Mouse (Mus musculus): ENCODE measurements around the gene Dagla. TPM values are rescaled to one million over a fixed set of nuclear protein-coding genes. Genes with fewer than 3 reads are reported as not detected.

The Dagla gene
- polyA plus RNA-seq, 1 experiment = 1.8 TPM

DNA sequence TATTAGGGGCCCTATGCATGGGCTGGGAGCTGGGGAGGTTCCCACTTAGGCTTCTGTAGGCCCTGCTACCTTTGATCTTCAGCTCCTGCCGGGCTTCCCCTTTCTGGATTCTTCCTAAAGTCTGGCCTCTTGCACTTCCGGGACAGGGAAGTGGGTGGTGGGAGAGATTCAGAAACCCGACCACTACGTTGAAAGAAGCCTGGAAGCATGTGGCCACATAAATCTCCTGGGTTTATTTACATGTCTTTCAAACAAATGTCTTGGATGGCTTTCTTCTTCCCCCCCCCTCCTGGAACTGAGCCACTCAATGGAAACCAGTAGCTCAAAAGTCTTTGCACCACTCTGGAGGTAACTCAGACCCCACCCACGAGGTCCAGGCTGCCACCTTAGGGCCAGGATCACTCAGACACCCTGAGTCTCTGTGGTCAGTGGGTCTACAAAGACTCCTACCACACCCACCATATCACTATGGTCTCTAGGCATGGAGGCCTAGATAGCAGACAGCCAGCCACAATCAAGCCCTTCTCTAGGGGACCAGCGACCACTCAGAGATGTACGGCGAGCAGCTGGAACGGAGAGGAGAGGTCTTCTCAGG, 12.7 kb downstream of the Dagla start:
- H3K27ac ChIP-seq (ENCODE audit: control insufficient read depth, insufficient read depth, low read depth, low read length) = no peak overlapping the region
- no peaks in the 10 kb centered on the region for H3K36me3 ChIP-seq (ENCODE audit: control insufficient read depth, insufficient read depth, low read length)
- H3K27me3 ChIP-seq (ENCODE audit: control insufficient read depth, insufficient read depth, low read length) = no peaks in the 10 kb centered on the region
- no peak overlapping the region for H3K4me3 ChIP-seq (ENCODE audit: control insufficient read depth, low read depth, low read length)
- peaks cover 24% of the 10 kb centered on the region for H3K4me1 ChIP-seq (ENCODE audit: control insufficient read depth, insufficient read depth, low read length)
- TF ChIP-seq CTCF (IDR thresholded peaks at IDR 0.05; ENCODE audit: control insufficient read depth, insufficient read depth, insufficient replicate concordance, low read depth, low read length) (no peak), POLR2A (IDR thresholded peaks at IDR 0.05; ENCODE audit: control insufficient read depth, low read depth, low read length) (no peak)

DNA sequence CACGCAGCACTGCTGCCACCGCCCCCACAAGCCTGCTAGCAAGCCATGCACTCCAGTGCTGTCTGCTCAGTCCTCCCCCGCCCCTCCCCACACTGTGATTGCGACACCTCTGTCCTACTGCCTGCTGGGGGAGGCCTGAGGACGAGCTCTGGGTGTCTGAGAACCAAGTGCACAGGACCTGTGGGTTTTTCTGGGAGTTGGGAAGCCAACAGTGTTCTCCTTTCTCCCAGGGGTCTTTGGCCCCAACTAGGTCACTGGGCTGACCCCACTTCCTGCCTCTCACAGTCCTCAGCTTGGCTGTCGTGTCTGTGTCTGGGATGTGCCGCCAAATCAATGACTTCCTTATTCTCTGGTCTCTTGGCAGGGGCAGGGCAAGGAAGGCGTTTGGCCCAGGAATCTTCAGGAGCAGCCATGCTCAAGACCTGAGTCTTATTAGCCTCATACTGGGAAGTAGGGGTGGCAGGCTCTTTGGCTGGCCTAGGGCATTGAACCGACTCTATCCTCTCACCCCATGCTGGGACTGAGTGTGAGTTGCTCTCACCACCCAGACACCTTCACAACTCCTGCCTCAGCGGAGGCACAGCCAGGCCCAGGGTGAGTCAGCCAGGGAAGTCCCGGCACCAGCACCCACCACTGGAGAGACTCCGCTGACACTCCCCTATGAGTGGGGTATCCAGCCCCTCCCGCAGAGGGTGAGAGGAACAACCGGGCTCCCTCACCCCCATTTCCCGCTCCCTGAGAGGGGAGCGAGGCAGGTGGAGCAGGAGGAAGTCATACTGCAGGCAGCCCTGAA, 14.3 kb downstream of the Dagla start:
- no peaks in the 10 kb centered on the region for H3K27me3 ChIP-seq (ENCODE audit: control insufficient read depth, insufficient read depth, low read length)
- peaks cover 18% of the 10 kb centered on the region for H3K4me1 ChIP-seq (ENCODE audit: control insufficient read depth, insufficient read depth, low read length)
- no peak for TF ChIP-seq POLR2A (IDR thresholded peaks at IDR 0.05; ENCODE audit: control insufficient read depth, low read depth, low read length)
- no peak for TF ChIP-seq CTCF (IDR thresholded peaks at IDR 0.05; ENCODE audit: control insufficient read depth, insufficient read depth, insufficient replicate concordance, low read depth, low read length)
- H3K27ac ChIP-seq (ENCODE audit: control insufficient read depth, insufficient read depth, low read depth, low read length) = no peak overlapping the region
- H3K36me3 ChIP-seq (ENCODE audit: control insufficient read depth, insufficient read depth, low read length) = no peaks in the 10 kb centered on the region
- H3K4me3 ChIP-seq (ENCODE audit: control insufficient read depth, low read depth, low read length) = no peak overlapping the region

GRCm38 (mm10) chr19:10289609-10290150, 15.0 kb downstream of the Dagla start:
- no peak overlapping the region for H3K4me3 ChIP-seq (ENCODE audit: control insufficient read depth, low read depth, low read length)
- H3K36me3 ChIP-seq (ENCODE audit: control insufficient read depth, insufficient read depth, low read length) = no peaks in the 10 kb centered on the region
- H3K27ac ChIP-seq (ENCODE audit: control insufficient read depth, insufficient read depth, low read depth, low read length) = no peak overlapping the region
- no peaks in the 10 kb centered on the region for H3K27me3 ChIP-seq (ENCODE audit: control insufficient read depth, insufficient read depth, low read length)
- peaks cover 14% of the 10 kb centered on the region for H3K4me1 ChIP-seq (ENCODE audit: control insufficient read depth, insufficient read depth, low read length)
- TF ChIP-seq POLR2A (IDR thresholded peaks at IDR 0.05; ENCODE audit: control insufficient read depth, low read depth, low read length) = no peak

- H3K4me3 ChIP-seq (ENCODE audit: control insufficient read depth, low read depth, low read length) = no peak overlapping the region
- H3K27me3 ChIP-seq (ENCODE audit: control insufficient read depth, insufficient read depth, low read length) = no peaks in the 10 kb centered on the region
- TF ChIP-seq CTCF (IDR thresholded peaks at IDR 0.05; ENCODE audit: control insufficient read depth, insufficient read depth, insufficient replicate concordance, low read depth, low read length) = no peak
- no peak for TF ChIP-seq POLR2A (IDR thresholded peaks at IDR 0.05; ENCODE audit: control insufficient read depth, low read depth, low read length)
- H3K36me3 ChIP-seq (ENCODE audit: control insufficient read depth, insufficient read depth, low read length) = no peaks in the 10 kb centered on the region
- H3K4me1 ChIP-seq (ENCODE audit: control insufficient read depth, insufficient read depth, low read length) = peaks cover 2% of the 10 kb centered on the region; the same call in 1 of the 2 replicates
- no peak overlapping the region for H3K27ac ChIP-seq (ENCODE audit: control insufficient read depth, insufficient read depth, low read depth, low read length)
Measured at GRCm38 (mm10) chr19:10288125-10289040, 16.3 kb downstream of the Dagla start.

- TF ChIP-seq CTCF (IDR thresholded peaks at IDR 0.05; ENCODE audit: control insufficient read depth, insufficient read depth, insufficient replicate concordance, low read depth, low read length) (no peak), POLR2A (IDR thresholded peaks at IDR 0.05; ENCODE audit: control insufficient read depth, low read depth, low read length) (no peak)
- Histone ChIP-seq H3K36me3 (ENCODE audit: control insufficient read depth, insufficient read depth, low read length) (no peaks in the 10 kb centered on the region), H3K27ac (ENCODE audit: control insufficient read depth, insufficient read depth, low read depth, low read length) (no peak overlapping the region), H3K4me1 (ENCODE audit: control insufficient read depth, insufficient read depth, low read length) (no peaks in the 10 kb centered on the region; the same call in 1 of the 2 replicates), H3K27me3 (ENCODE audit: control insufficient read depth, insufficient read depth, low read length) (no peaks in the 10 kb centered on the region), H3K4me3 (ENCODE audit: control insufficient read depth, low read depth, low read length) (no peak overlapping the region)
Measured at GRCm38 (mm10) chr19:10286458-10286872, 18.2 kb downstream of the Dagla start.

DNA sequence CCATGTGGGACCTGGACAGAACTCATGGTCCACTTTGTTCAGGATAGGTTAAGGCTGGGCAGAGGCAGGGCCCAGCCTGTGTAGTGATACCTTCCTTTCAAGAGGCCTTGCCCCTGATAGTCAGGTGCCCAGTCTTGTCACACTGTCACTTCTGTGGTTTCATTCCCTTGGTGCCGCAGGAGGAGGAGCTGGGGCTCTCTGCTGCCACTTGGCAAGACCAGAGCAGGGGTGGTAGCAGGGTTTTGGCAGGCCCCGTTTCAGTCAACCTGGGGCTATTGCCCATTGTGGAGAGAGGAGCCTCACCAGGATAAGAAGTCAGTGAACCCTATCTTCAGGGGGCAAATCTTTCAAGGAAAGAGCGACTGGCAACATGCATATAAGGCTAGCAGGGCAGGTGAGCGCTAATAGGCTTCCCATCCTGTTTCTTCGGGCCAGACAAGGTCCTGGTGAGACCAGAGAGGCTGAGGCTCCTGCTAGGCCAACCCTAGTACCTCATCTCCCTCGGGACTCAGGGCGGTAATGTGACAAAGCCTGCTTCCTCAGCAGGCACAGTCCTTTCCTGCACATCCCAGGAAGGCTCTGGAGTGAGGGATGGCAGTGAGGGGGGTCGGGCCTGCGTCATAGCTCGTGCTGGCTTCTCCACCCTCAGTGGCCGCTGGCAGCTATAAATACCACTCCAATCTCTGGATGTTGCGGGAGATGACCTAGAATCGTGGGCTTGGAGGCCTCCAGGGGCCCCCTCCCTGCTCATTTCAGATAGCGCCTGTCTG, 23.7 kb downstream of the Dagla start:
- TF ChIP-seq POLR2A (IDR thresholded peaks at IDR 0.05; ENCODE audit: control insufficient read depth, low read depth, low read length) (no peak), CTCF (IDR thresholded peaks at IDR 0.05; ENCODE audit: control insufficient read depth, insufficient read depth, insufficient replicate concordance, low read depth, low read length) (no peak)
- H3K4me1 ChIP-seq (ENCODE audit: control insufficient read depth, insufficient read depth, low read length) = peaks cover 4% of the 10 kb centered on the region; the same call in 1 of the 2 replicates
- H3K27ac ChIP-seq (ENCODE audit: control insufficient read depth, insufficient read depth, low read depth, low read length) = no peak overlapping the region
- no peaks in the 10 kb centered on the region for H3K27me3 ChIP-seq (ENCODE audit: control insufficient read depth, insufficient read depth, low read length)
- H3K4me3 ChIP-seq (ENCODE audit: control insufficient read depth, low read depth, low read length) = no peak overlapping the region
- H3K36me3 ChIP-seq (ENCODE audit: control insufficient read depth, insufficient read depth, low read length) = no peaks in the 10 kb centered on the region

Data from testis, adult 2 months (tissue).